9 mouse cellular contexts compared by ENCODE assay signal in genomic region chr1:183072263-183073050, GRCm38 (mm10).
DNase-seq lines count a peak whose midpoint lies in the region; ATAC-seq lines count a peak whose summit lies in the region.
"Had no signal": no experiment of that assay in that cellular context is flagged by ENCODE, and none has a peak within 500 bp of the region (broad histone marks: within the 10 kb centered on the region; RNA-seq: fewer than 3 reads in every experiment).

No protein-coding gene starts in this region.

- H3K9ac ChIP-seq in limb, embryonic 12.5 days (replicated peaks) = no peak overlapping the region

- WGBS in limb, embryonic 12.5 days = 71% methylated on average over 12 of the region's 12 CpGs

- no peaks in the 10 kb centered on the region for H3K36me3 ChIP-seq in limb, embryonic 12.5 days

- peaks cover 7% of the 10 kb centered on the region; the same call in 1 of the 2 replicates for H3K4me1 ChIP-seq in limb, embryonic 12.5 days (replicated peaks)

- intact Hi-C loops in heart, postnatal 10 days (cut with DNase I) = no loop called here

- 0 out of 2 replicates have a peak overlapping the region, but pooled peaks have one; percentile 23 for H3K27ac ChIP-seq in limb, embryonic 12.5 days

- ATAC-seq in limb, embryonic 12.5 days (ENCODE audit: insufficient number of reproducible peaks, insufficient read depth, low FRiP score, low TSS enrichment, low read depth) = no peak
- ATAC-seq in megakaryocyte-erythroid progenitor cell, adult 5-6 weeks (replicated peaks; ENCODE audit: low FRiP score, low TSS enrichment, poor library complexity, severe bottlenecking) = no peak

- no peak overlapping the region for H3K4me3 ChIP-seq in limb, embryonic 12.5 days (replicated peaks)

- H3K4me2 ChIP-seq in limb, embryonic 12.5 days = no peak overlapping the region

- no peaks in the 10 kb centered on the region for H3K9me3 ChIP-seq in limb, embryonic 12.5 days

- peak; percentile 31 for DNase-seq in testis, postnatal 14 days (ENCODE audit: low spot score)
- no peak for DNase-seq in testis, postnatal 10 days (ENCODE audit: low spot score)
- peak; percentile 83 to 84 for DNase-seq in heart, postnatal 10 days
- DNase-seq in urinary bladder, postnatal 36 days (ENCODE audit: low spot score in 2 of 2) = peak; percentile 12 to 36
- no peak for DNase-seq in cerebellum, postnatal 25 days
- no peak for DNase-seq in layer of hippocampus, postnatal 25 days (ENCODE audit: extremely low spot score in 1 of 2, low spot score in 1 of 2)
- DNase-seq: retina, postnatal 1 day had no signal

- no peaks in the 10 kb centered on the region for H3K27me3 ChIP-seq in limb, embryonic 12.5 days

Comparison
In these comparisons a context has a peak if more than half of its experiments do, and no peak if none do; other contexts are left out.
1. DNase-seq: peak in testis, postnatal 14 days (single experiment), heart, postnatal 10 days (2 of 2) and urinary bladder, postnatal 36 days (2 of 2); none in testis, postnatal 10 days (single experiment), cerebellum, postnatal 25 days (0 of 2) and layer of hippocampus, postnatal 25 days (0 of 2).